Mouse (Mus musculus): ENCODE measurements around the gene Slc16a10. TPM values are rescaled to one million over a fixed set of nuclear protein-coding genes. Genes with fewer than 3 reads are reported as not detected.

The Slc16a10 gene
- polyA plus RNA-seq (2016; fragmentation: Nextera tagmentation; extraction: Ambion mirVana) = 93.9 and 99.9 TPM in 2 replicates

GRCm38 (mm10) chr10:40141864-40142523 is at the start of gene Slc16a10:
Gene Slc16a10 (minus strand): TSS chr10:40142258.
- peak; percentile 94 for ATAC-seq
- H3K9ac ChIP-seq = peak within 1 kb of the TSS; percentile 98
- no peaks in the 10 kb centered on the region for H3K9me3 ChIP-seq (replicated peaks)
- H3K36me3 ChIP-seq = peaks cover 19% of the 10 kb centered on the region
- peak within 1 kb of the TSS; percentile 86 for H3K4me2 ChIP-seq
- H3K27me3 ChIP-seq (replicated peaks) = no peaks in the 10 kb centered on the region
- peak within 1 kb of the TSS; percentile 94 for H3K4me3 ChIP-seq
- H3K27ac ChIP-seq = peak within 1 kb of the TSS; percentile 94
- H3K4me1 ChIP-seq = peaks cover 82% of the 10 kb centered on the region
- WGBS (ENCODE audit: insufficient replicate concordance) = under 1% methylated on average over 69 of the region's 76 CpGs

- ATAC-seq = no peak
- peaks cover 23% of the 10 kb centered on the region for H3K27me3 ChIP-seq (replicated peaks)
- no peaks in the 10 kb centered on the region for H3K36me3 ChIP-seq
- 18% methylated on average over 22 of the region's 22 CpGs for WGBS (ENCODE audit: insufficient replicate concordance)
- no peak overlapping the region for H3K27ac ChIP-seq
- peaks cover 36% of the 10 kb centered on the region for H3K4me1 ChIP-seq
- peak overlapping the region; percentile 67 for H3K4me2 ChIP-seq
- peak overlapping the region; percentile 45; the same call in 1 of the 2 replicates for H3K9ac ChIP-seq
- no peaks in the 10 kb centered on the region for H3K9me3 ChIP-seq (replicated peaks)
- H3K4me3 ChIP-seq = peak overlapping the region; percentile 34
These were observed 49.4 kb upstream of the Slc16a10 start for GRCm38 (mm10) chr10:40191338-40191979.

- ATAC-seq = no peak
- 47% methylated on average over 8 of the region's 8 CpGs for WGBS (ENCODE audit: insufficient replicate concordance)
- Histone ChIP-seq H3K9me3 (replicated peaks) (no peaks in the 10 kb centered on the region), H3K36me3 (no peaks in the 10 kb centered on the region), H3K9ac (peak overlapping the region; percentile 45; the same call in 1 of the 2 replicates), H3K4me2 (peak overlapping the region; percentile 67), H3K4me3 (peak overlapping the region; percentile 34; the same call in 1 of the 2 replicates), H3K27me3 (replicated peaks) (peaks cover 23% of the 10 kb centered on the region), H3K4me1 (peaks cover 36% of the 10 kb centered on the region), H3K27ac (no peak overlapping the region)
These were observed 48.8 kb upstream of the Slc16a10 start for GRCm38 (mm10) chr10:40190871-40191270.

- H3K9me3 ChIP-seq (replicated peaks) = no peaks in the 10 kb centered on the region
- H3K4me2 ChIP-seq = no peak overlapping the region
- peaks cover 25% of the 10 kb centered on the region for H3K27me3 ChIP-seq (replicated peaks)
- H3K4me1 ChIP-seq = peaks cover 36% of the 10 kb centered on the region
- H3K27ac ChIP-seq = no peak overlapping the region
- no peaks in the 10 kb centered on the region for H3K36me3 ChIP-seq
- H3K4me3 ChIP-seq = no peak overlapping the region
- H3K9ac ChIP-seq = no peak overlapping the region
- WGBS (ENCODE audit: insufficient replicate concordance) = 43% methylated on average over 2 of the region's 2 CpGs
- ATAC-seq = no peak
These were observed 47.6 kb upstream of the Slc16a10 start for GRCm38 (mm10) chr10:40189689-40190088.

GRCm38 (mm10) chr10:40188831-40189230 is 46.8 kb upstream of the Slc16a10 start:
- Histone ChIP-seq H3K36me3 (no peaks in the 10 kb centered on the region), H3K4me2 (no peak overlapping the region), H3K9ac (no peak overlapping the region), H3K9me3 (replicated peaks) (no peaks in the 10 kb centered on the region), H3K4me1 (peaks cover 36% of the 10 kb centered on the region), H3K27me3 (replicated peaks) (peaks cover 30% of the 10 kb centered on the region), H3K4me3 (no peak overlapping the region), H3K27ac (no peak overlapping the region)
- ATAC-seq = no peak
- 76% methylated on average over 3 of the region's 3 CpGs for WGBS (ENCODE audit: insufficient replicate concordance)

GRCm38 (mm10) chr10:40185956-40186355 is 43.9 kb upstream of the Slc16a10 start:
- Histone ChIP-seq H3K36me3 (no peaks in the 10 kb centered on the region), H3K27me3 (replicated peaks) (peaks cover 23% of the 10 kb centered on the region), H3K27ac (no peak overlapping the region), H3K4me1 (peaks cover 10% of the 10 kb centered on the region), H3K9ac (no peak overlapping the region), H3K4me2 (no peak overlapping the region), H3K9me3 (replicated peaks) (no peaks in the 10 kb centered on the region), H3K4me3 (no peak overlapping the region)
- ATAC-seq = no peak

GRCm38 (mm10) chr10:40180011-40180410 is 38.0 kb upstream of the Slc16a10 start:
- Histone ChIP-seq H3K4me2 (no peak overlapping the region), H3K4me1 (peaks cover 6% of the 10 kb centered on the region), H3K27ac (no peak overlapping the region), H3K9me3 (replicated peaks) (no peaks in the 10 kb centered on the region), H3K4me3 (no peak overlapping the region), H3K36me3 (no peaks in the 10 kb centered on the region), H3K27me3 (replicated peaks) (0 out of 2 replicates have a peak, but pooled peaks cover 7% of the 10 kb centered on the region), H3K9ac (no peak overlapping the region)
- ATAC-seq = no peak
- WGBS (ENCODE audit: insufficient replicate concordance) = 56% methylated on average over 2 of the region's 2 CpGs

GRCm38 (mm10) chr10:40179142-40179541 is 37.1 kb upstream of the Slc16a10 start:
- Histone ChIP-seq H3K4me2 (no peak overlapping the region), H3K27ac (no peak overlapping the region), H3K4me3 (no peak overlapping the region), H3K9me3 (replicated peaks) (no peaks in the 10 kb centered on the region), H3K36me3 (no peaks in the 10 kb centered on the region), H3K27me3 (replicated peaks) (no peaks in the 10 kb centered on the region), H3K4me1 (peaks cover 6% of the 10 kb centered on the region), H3K9ac (no peak overlapping the region)
- ATAC-seq = no peak
- 87% methylated on average over 5 of the region's 5 CpGs for WGBS (ENCODE audit: insufficient replicate concordance)

GRCm38 (mm10) chr10:40177323-40177962 is 35.4 kb upstream of the Slc16a10 start:
- ATAC-seq = no peak
- Histone ChIP-seq H3K27ac (no peak overlapping the region), H3K9ac (no peak overlapping the region), H3K36me3 (no peaks in the 10 kb centered on the region), H3K4me1 (peaks cover 6% of the 10 kb centered on the region), H3K9me3 (replicated peaks) (no peaks in the 10 kb centered on the region), H3K4me2 (no peak overlapping the region), H3K27me3 (replicated peaks) (no peaks in the 10 kb centered on the region), H3K4me3 (no peak overlapping the region)
- WGBS (ENCODE audit: insufficient replicate concordance) = 48% methylated on average over 6 of the region's 6 CpGs

- Histone ChIP-seq H3K4me1 (peaks cover 36% of the 10 kb centered on the region), H3K4me2 (no peak overlapping the region), H3K9me3 (replicated peaks) (no peaks in the 10 kb centered on the region), H3K9ac (0 out of 2 replicates have a peak overlapping the region, but pooled peaks have one; percentile 7), H3K36me3 (no peaks in the 10 kb centered on the region), H3K27me3 (replicated peaks) (peaks cover 6% of the 10 kb centered on the region; the same call in 1 of the 2 replicates), H3K4me3 (no peak overlapping the region), H3K27ac (no peak overlapping the region)
- WGBS (ENCODE audit: insufficient replicate concordance) = 73% methylated on average over 6 of the region's 6 CpGs
- no peak for ATAC-seq
These were observed 30.1 kb upstream of the Slc16a10 start for GRCm38 (mm10) chr10:40172136-40172535.

GRCm38 (mm10) chr10:40171211-40171610 is 29.2 kb upstream of the Slc16a10 start:
- 41% methylated on average over 7 of the region's 8 CpGs for WGBS (ENCODE audit: insufficient replicate concordance)
- ATAC-seq = no peak
- Histone ChIP-seq H3K4me2 (no peak overlapping the region), H3K27ac (no peak overlapping the region), H3K9ac (no peak overlapping the region), H3K9me3 (replicated peaks) (no peaks in the 10 kb centered on the region), H3K36me3 (no peaks in the 10 kb centered on the region), H3K27me3 (replicated peaks) (peaks cover 6% of the 10 kb centered on the region; the same call in 1 of the 2 replicates), H3K4me1 (peaks cover 36% of the 10 kb centered on the region), H3K4me3 (no peak overlapping the region)

- no peak overlapping the region for H3K4me3 ChIP-seq
- H3K27ac ChIP-seq = no peak overlapping the region
- no peaks in the 10 kb centered on the region for H3K9me3 ChIP-seq (replicated peaks)
- no peak for ATAC-seq
- no peak overlapping the region for H3K9ac ChIP-seq
- H3K27me3 ChIP-seq (replicated peaks) = peaks cover 6% of the 10 kb centered on the region; the same call in 1 of the 2 replicates
- H3K4me2 ChIP-seq = no peak overlapping the region
- peaks cover 41% of the 10 kb centered on the region for H3K4me1 ChIP-seq
- H3K36me3 ChIP-seq = no peaks in the 10 kb centered on the region
- 75% methylated on average over 4 of the region's 4 CpGs for WGBS (ENCODE audit: insufficient replicate concordance)
These were observed 28.1 kb upstream of the Slc16a10 start for GRCm38 (mm10) chr10:40170141-40170558.

Data from liver, embryonic 12.5 days (tissue).